Mouse (Mus musculus): ENCODE measurements around the gene Atp2c2.

DNA sequence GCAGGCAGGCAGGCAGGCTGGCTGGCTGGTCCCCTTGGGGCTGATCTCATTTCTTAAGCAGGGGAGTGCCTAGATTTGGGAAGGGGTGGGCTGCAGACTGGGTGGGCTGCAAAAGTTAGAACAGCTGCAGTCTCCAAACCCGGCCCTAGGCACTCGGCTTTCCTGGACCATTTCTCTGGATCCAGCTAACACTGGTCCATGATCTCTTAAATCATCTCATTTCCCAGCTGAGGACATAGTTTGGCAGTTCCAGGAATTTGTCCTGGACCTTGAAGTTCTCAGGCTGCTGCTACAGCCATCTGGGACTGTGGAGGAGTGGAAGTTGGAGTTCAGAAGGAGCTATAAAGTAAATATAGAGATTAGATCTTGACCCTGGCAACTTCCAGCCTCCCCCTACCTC is 48.5 kb upstream of the Atp2c2 start:
- TF ChIP-seq REST (IDR thresholded peaks at IDR 0.05; ENCODE audit: insufficient read depth, insufficient read length): no peak
- TF ChIP-seq POLR2A (IDR thresholded peaks at IDR 0.05; ENCODE audit: insufficient read length, low read depth): no peak
- no peak for TF ChIP-seq TCF12 (IDR thresholded peaks at IDR 0.05; ENCODE audit: insufficient read depth, poor library complexity, severe bottlenecking)
- no peak for TF ChIP-seq POLR2AphosphoS2 (IDR thresholded peaks at IDR 0.05; ENCODE audit: insufficient read length, low read depth)
- TF ChIP-seq MAX (IDR thresholded peaks at IDR 0.05; ENCODE audit: low read depth): no peak
- no peak for TF ChIP-seq CEBPB (IDR thresholded peaks at IDR 0.05; ENCODE audit: insufficient read depth, poor library complexity, severe bottlenecking)
- no peak for TF ChIP-seq MYOG (IDR thresholded peaks at IDR 0.05; ENCODE audit: control insufficient read depth in 1 of 3, insufficient read depth in 1 of 3, insufficient read length in 2 of 3, low read depth in 2 of 3)
- TF ChIP-seq SRF (IDR thresholded peaks at IDR 0.05; ENCODE audit: control insufficient read depth, insufficient read length, low read depth): no peak
- TF ChIP-seq USF1 (IDR thresholded peaks at IDR 0.05; ENCODE audit: low read depth): no peak
- TF ChIP-seq E2F4 (IDR thresholded peaks at IDR 0.05; ENCODE audit: insufficient read depth): no peak

Measured in myocyte (in vitro differentiated cells).